Mouse (Mus musculus) MEL (cell line): ENCODE measurements around the gene Exoc6b. TPM values are rescaled to one million over a fixed set of nuclear protein-coding genes. Genes with fewer than 3 reads are reported as not detected.

Source experiments
- DNase-seq: peaks from one replicate; pipeline ENCODE4 v3.0.0; 2011; ENCODE audit warnings: low read depth, low spot score
- H3K27ac ChIP-seq: 2 replicates; pipeline ENCODE4 v1.5.1; 2012; ENCODE audit warnings: low read depth, mild to moderate bottlenecking, control low read depth, low read length, moderate library complexity; ENCODE audit not compliant: control insufficient read depth
- H3K27me3 ChIP-seq, 2 experiments: fragments of 150-350 bp in 1 of 2; sonication (generic) in 1 of 2; 2 replicates each; pipeline ENCODE4 v1.6.1; 2012; ENCODE audit warnings: low read length in 2 of 2, mild to moderate bottlenecking in 2 of 2, improper control_type of control experiment in 1 of 2, moderate library complexity in 1 of 2; ENCODE audit not compliant: insufficient read depth in 2 of 2, control insufficient read depth in 1 of 2
- H3K36me3 ChIP-seq, 2 experiments: 2 replicates each; pipeline ENCODE4 v1.6.1; 2012 to 2014; ENCODE audit warnings: low read length in 2 of 2, improper control_type of control experiment in 1 of 2, inconsistent platforms in 1 of 2, mild to moderate bottlenecking in 1 of 2; ENCODE audit not compliant: insufficient read depth in 2 of 2, control insufficient read depth in 1 of 2
- H3K4me1 ChIP-seq, 2 experiments: fragments of 150-350 bp in 1 of 2; sonication (generic) in 1 of 2; 2 replicates each; pipeline ENCODE4 v1.6.1; 2012; ENCODE audit warnings: low read length in 2 of 2, improper control_type of control experiment in 1 of 2, mild to moderate bottlenecking in 1 of 2; ENCODE audit not compliant: insufficient read depth in 2 of 2, control insufficient read depth in 1 of 2
- H3K4me3 ChIP-seq, 2 experiments: fragments of 150-350 bp in 1 of 2; sonication (generic) in 1 of 2; 2 replicates each; pipeline ENCODE4 v1.5.1; 2012; ENCODE audit warnings: low read depth in 2 of 2, low read length in 2 of 2, mild to moderate bottlenecking in 2 of 2, moderate library complexity in 2 of 2, control low read depth in 1 of 2, improper control_type of control experiment in 1 of 2; ENCODE audit not compliant: control insufficient read depth in 1 of 2, insufficient read depth in 1 of 2
- H3K79me2 ChIP-seq: 2 replicates; pipeline ENCODE4 v1.6.1; 2012; ENCODE audit warnings: mild to moderate bottlenecking, low read length, moderate library complexity; ENCODE audit not compliant: control insufficient read depth, poor library complexity, insufficient read depth
- H3K9ac ChIP-seq: 2 replicates; pipeline ENCODE4 v1.6.1; 2012; ENCODE audit warnings: low read depth, mild to moderate bottlenecking, control low read depth, low read length, moderate library complexity; ENCODE audit not compliant: control insufficient read depth, poor library complexity, severe bottlenecking
- H3K9me3 ChIP-seq: fragments of 150-350 bp; sonication (generic); replicated peaks from 2 replicates; pipeline ENCODE4 v1.6.1; 2012; ENCODE audit warnings: mild to moderate bottlenecking, low read length, improper control_type of control experiment, moderate library complexity; ENCODE audit not compliant: insufficient read depth
- BHLHE40 ChIP-seq: IDR thresholded peaks from 2 replicates; pipeline ENCODE4 v1.6.1; 2012; ENCODE audit warnings: low read depth, mild to moderate bottlenecking, inconsistent platforms, low read length, improper control_type of control experiment, borderline replicate concordance
- CHD1 ChIP-seq: IDR thresholded peaks from 2 replicates; pipeline ENCODE4 v1.6.1; 2012; ENCODE audit warnings: low read depth, mild to moderate bottlenecking, inconsistent platforms, low read length, improper control_type of control experiment
- ELF1 ChIP-seq: IDR thresholded peaks from 2 replicates; pipeline ENCODE4 v1.6.1; 2014; ENCODE audit warnings: low read depth, mild to moderate bottlenecking, inconsistent platforms, low read length, improper control_type of control experiment, moderate library complexity
- HCFC1 ChIP-seq: IDR thresholded peaks from 2 replicates; pipeline ENCODE4 v1.6.1; 2012; ENCODE audit warnings: low read depth, mild to moderate bottlenecking, inconsistent platforms, low read length, improper control_type of control experiment, moderate library complexity
- KAT2A ChIP-seq: conservative IDR thresholded peaks from 2 replicates; pipeline ENCODE4 v1.6.1; 2012; ENCODE audit warnings: low read depth, low read length, improper control_type of control experiment, inconsistent platforms
- MAX ChIP-seq: IDR thresholded peaks from 2 replicates; pipeline ENCODE4 v1.6.1; 2011; ENCODE audit warnings: low read length, improper control_type of control experiment
- MAZ ChIP-seq: IDR thresholded peaks from 2 replicates; pipeline ENCODE4 v1.6.1; 2012; ENCODE audit warnings: low read depth, mild to moderate bottlenecking, inconsistent platforms, low read length, improper control_type of control experiment
- MYB ChIP-seq: IDR thresholded peaks from 2 replicates; pipeline ENCODE4 v1.6.1; 2011; ENCODE audit warnings: mild to moderate bottlenecking, low read depth, low read length, improper control_type of control experiment
- RAD21 ChIP-seq: IDR thresholded peaks from 2 replicates; pipeline ENCODE4 v1.6.1; 2011; ENCODE audit warnings: mild to moderate bottlenecking, low read depth, low read length, improper control_type of control experiment
- RCOR1 ChIP-seq: IDR thresholded peaks from 2 replicates; pipeline ENCODE4 v1.6.1; 2012; ENCODE audit warnings: low read depth, mild to moderate bottlenecking, inconsistent platforms, low read length, improper control_type of control experiment
- SMC3 ChIP-seq: IDR thresholded peaks from 2 replicates; pipeline ENCODE4 v1.6.1; 2011; ENCODE audit warnings: low read depth, low read length, improper control_type of control experiment
- TBP ChIP-seq: IDR thresholded peaks from 2 replicates; pipeline ENCODE4 v1.8.0; 2011; ENCODE audit warnings: low read depth, low read length, improper control_type of control experiment
- USF1 ChIP-seq: IDR thresholded peaks from 2 replicates; pipeline ENCODE4 v1.6.1; 2014; ENCODE audit warnings: low read depth, mild to moderate bottlenecking, inconsistent platforms, low read length, improper control_type of control experiment, moderate library complexity
- ZC3H11A ChIP-seq: IDR thresholded peaks from 2 replicates; pipeline ENCODE4 v1.6.1; 2012; ENCODE audit warnings: low read depth, mild to moderate bottlenecking, inconsistent platforms, low read length, improper control_type of control experiment
- polyA plus RNA-seq, 2 experiments: library from polyadenylated mRNA; stranded (reverse) in 1 of 2; unstranded in 1 of 2; fragments of >175 nt in 1 of 2; fragments of >200 nt in 1 of 2; gene quantifications; 2 replicates each; pipeline versions ENCODE4 v1.2.1 to v1.2.4; 2012; ENCODE audit warnings: low replicate concordance in 2 of 2, low read depth in 1 of 2; ENCODE audit not compliant: insufficient read length in 2 of 2, insufficient read depth in 1 of 2, missing spikeins in 1 of 2
- total RNA-seq: library from RNA; depleted of rRNA; stranded (reverse); fragments of 300-350 nt; gene quantifications from 2 replicates; pipeline ENCODE4 v1.2.3, GENCODE M21; 2012

The Exoc6b gene
- total and polyA plus RNA-seq, 3 experiments = 3.4 to 6.5 TPM; not detected in 1

DNA sequence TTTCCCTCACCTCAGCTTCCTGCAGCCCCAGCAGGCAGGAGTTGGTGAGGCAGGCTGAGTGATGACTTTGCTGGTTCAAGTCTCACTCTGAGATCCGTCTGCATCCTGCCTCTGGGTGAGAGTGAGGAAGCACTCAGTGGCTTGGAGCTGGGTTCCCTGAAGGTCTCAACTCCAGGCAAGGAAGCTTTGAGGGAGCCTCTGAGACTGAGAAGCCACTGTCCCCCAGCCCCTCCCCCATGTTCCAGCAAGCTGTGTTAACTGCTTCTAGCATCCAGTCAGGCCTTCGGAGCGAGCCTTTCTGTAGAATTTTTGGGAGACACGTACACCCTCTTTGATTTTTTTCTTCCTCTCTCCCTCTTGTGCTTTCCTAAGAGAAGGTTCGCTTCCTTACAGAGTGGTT lies 486.5 kb downstream of the Exoc6b start:
- DNase-seq = no peak

DNA sequence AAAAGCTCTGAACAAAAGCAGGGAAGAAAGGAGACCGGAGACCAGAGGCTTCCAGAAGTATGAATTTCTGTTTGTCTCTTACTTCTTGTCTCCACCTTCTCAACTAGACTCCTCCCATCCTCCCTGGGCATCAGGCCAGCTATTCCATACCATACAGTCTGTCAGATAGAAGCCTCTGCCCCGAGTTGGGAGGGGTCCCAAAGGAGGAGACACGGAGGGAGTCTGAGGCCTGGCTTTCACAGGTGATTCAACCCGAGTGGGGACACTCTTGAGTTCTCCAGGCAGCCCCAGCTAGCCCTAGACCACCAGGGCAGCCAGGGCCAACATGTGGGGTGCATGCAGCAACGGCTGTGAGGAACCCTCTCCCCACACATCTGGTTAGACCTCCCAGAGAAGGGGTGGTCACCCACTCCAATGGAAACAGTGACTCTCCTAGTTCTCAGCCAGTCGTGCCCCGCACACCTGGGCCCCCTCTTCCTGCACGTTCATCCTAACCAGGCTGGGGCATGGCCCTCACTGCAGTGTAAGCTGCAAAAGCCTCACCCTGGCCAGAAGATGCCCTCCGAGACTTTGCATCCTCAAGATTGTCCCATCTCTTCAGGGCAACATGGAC lies 487.4 kb downstream of the Exoc6b start:
- Histone ChIP-seq H3K9ac (no peak overlapping the region), H3K27me3 (no peaks in the 10 kb centered on the region), H3K4me3 (no peak overlapping the region), H3K27ac (no peak overlapping the region), H3K9me3 (no peaks in the 10 kb centered on the region), H3K4me1 (no peaks in the 10 kb centered on the region), H3K36me3 (no peaks in the 10 kb centered on the region), H3K79me2 (no peaks in the 10 kb centered on the region)
- DNase-seq = peak; percentile 7
- TF ChIP-seq TBP (no peak), MAZ (no peak), RAD21 (no peak)

More for the DNA sequence above, 486.5 kb downstream of the Exoc6b start:
- no peaks in the 10 kb centered on the region for H3K79me2 ChIP-seq
- no peaks in the 10 kb centered on the region for H3K27me3 ChIP-seq
- no peaks in the 10 kb centered on the region for H3K9me3 ChIP-seq
- H3K27ac ChIP-seq = no peak overlapping the region
- no peaks in the 10 kb centered on the region for H3K36me3 ChIP-seq
- no peak overlapping the region for H3K9ac ChIP-seq
- H3K4me3 ChIP-seq = no peak overlapping the region
- H3K4me1 ChIP-seq = no peaks in the 10 kb centered on the region
- TF ChIP-seq KAT2A (no peak), USF1 (no peak), CHD1 (no peak), RCOR1 (no peak), BHLHE40 (no peak), ZC3H11A (no peak)

DNA sequence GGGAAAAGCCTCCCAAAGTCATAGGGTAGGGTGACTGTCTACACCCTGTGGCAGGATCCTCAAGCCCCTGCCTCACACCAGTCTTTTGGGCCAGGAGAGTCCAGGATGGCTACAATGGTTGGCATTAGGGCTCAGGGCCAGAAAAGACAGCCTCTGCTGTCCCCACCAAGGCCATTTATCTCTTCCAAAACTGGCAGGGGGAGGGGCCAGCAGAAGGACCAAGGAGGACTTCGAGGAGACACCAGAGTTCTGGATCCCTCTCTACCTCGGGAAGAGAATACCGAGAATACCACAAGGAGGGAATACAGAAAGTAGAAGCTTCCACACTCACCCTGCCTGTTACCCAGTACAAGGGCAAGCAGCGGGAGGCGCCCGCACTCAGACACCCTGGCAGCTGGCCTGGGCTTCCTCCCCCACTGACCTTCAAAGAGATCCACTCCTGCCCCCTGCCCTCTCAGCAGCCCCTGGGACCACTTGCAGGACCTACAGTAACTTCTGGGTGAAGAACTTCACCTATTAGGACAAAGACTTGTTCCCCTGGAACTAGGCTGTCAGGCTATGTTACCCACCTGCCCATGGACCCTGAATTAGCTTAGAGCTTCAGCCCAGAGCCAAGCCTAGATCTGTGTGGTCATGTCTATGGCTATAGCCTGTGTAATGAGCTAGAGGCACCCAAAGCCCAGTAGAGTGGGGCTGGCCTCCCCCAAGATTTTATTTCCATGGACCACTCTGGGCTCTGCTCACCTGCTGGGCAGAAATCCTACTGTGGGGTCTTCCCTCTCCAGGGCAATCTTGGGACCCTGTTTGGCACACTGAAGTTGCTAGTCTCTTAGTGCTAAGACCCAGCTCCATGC lies 488.1 kb downstream of the Exoc6b start:
- Histone ChIP-seq H3K4me3 (no peak overlapping the region), H3K9ac (no peak overlapping the region), H3K27ac (no peak overlapping the region), H3K27me3 (no peaks in the 10 kb centered on the region), H3K79me2 (no peaks in the 10 kb centered on the region), H3K9me3 (no peaks in the 10 kb centered on the region), H3K4me1 (no peaks in the 10 kb centered on the region), H3K36me3 (no peaks in the 10 kb centered on the region)
- no peak for DNase-seq
- no peak for TF ChIP-seq RAD21
- no peak for TF ChIP-seq MAX
- TF ChIP-seq HCFC1 = no peak
- TF ChIP-seq ELF1 = no peak
- TF ChIP-seq MYB = no peak
- no peak for TF ChIP-seq SMC3
- no peak for TF ChIP-seq MAZ
